Mouse (Mus musculus) liver, embryonic 14.5 days (tissue): ENCODE results near the gene Lingo1.

ENCODE experiments used
- CTCF ChIP-seq: IDR thresholded peaks from 2 replicates; pipeline ENCODE4 v1.5.1; 2016; ENCODE audit warnings: antibody characterized with exemption, low read depth, control low read depth
- EP300 ChIP-seq: IDR thresholded peaks from 2 replicates; pipeline ENCODE4 v1.6.1; 2016; ENCODE audit warnings: antibody characterized with exemption, low read depth

DNA sequence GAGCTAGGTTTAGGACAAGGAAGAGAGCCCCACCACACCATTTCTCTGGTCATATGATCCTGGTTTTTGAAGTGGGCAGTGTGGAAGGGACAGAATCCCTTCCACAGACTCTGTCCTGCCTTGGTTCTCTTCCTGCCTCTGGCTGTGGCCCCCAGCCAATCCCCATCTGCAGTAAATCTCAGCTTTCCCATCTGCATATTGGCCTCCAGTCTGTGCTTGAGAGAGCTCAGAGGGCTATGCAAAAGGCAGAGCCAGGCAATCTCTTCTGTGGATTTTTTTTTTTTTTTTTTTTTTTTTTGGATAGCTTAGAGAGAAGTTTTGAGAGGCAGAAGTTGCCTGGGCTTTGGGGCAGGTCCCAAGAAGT lies 190.8 kb downstream of the Lingo1 start:
- TF ChIP-seq EP300 (no peak), CTCF (no peak)
